ENCODE assay signal across 29 mouse cellular contexts in the genomic region with DNA sequence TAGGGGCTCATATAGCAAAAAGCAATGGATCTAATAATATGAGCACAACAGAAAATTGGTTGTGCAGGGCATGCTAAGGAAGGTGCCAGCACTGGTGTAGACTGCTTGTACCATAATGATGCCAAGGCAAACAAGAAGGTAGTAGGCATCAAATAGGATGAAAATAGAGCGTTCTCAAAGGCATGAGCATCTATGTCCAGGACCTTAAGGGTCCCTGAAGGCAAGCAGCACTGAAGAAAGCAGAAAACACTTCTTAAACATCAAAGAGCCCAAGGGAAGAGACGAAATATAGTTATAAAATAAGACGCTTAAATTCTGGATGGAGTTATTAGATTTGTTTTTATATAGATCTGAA.
"Had no signal": no experiment of that assay in that cellular context is flagged by ENCODE, and none has a peak within 500 bp of the region (broad histone marks: within the 10 kb centered on the region; RNA-seq: fewer than 3 reads in every experiment).

No protein-coding gene starts in this region.

- H3K9me3 ChIP-seq: embryonic facial prominence, embryonic 10.5 days; embryonic facial prominence, embryonic 12.5 days; embryonic facial prominence, embryonic 13.5 days; embryonic facial prominence, embryonic 15.5 days; forebrain, embryonic 10.5 days; forebrain, embryonic 12.5 days; forebrain, embryonic 13.5 days; forebrain, embryonic 15.5 days had no signal

- H3K4me2 ChIP-seq: embryonic facial prominence, embryonic 12.5 days; embryonic facial prominence, embryonic 13.5 days; embryonic facial prominence, embryonic 15.5 days; forebrain, embryonic 12.5 days; forebrain, embryonic 13.5 days; forebrain, embryonic 15.5 days had no signal

- H3K4me3 ChIP-seq: embryonic facial prominence, embryonic 10.5 days; embryonic facial prominence, embryonic 12.5 days; embryonic facial prominence, embryonic 13.5 days; embryonic facial prominence, embryonic 15.5 days; erythroblast, embryonic 14.5 days; forebrain, embryonic 10.5 days; forebrain, embryonic 12.5 days; forebrain, embryonic 13.5 days; forebrain, embryonic 15.5 days; gastrocnemius, adult 2 months had no signal

- H3K9ac ChIP-seq: embryonic facial prominence, embryonic 12.5 days; embryonic facial prominence, embryonic 13.5 days; embryonic facial prominence, embryonic 15.5 days; forebrain, embryonic 12.5 days; forebrain, embryonic 13.5 days; forebrain, embryonic 15.5 days; forebrain, postnatal 0 days had no signal

- H3K27me3 ChIP-seq: embryonic facial prominence, embryonic 12.5 days; embryonic facial prominence, embryonic 13.5 days; embryonic facial prominence, embryonic 15.5 days; forebrain, embryonic 12.5 days; forebrain, embryonic 13.5 days; forebrain, embryonic 15.5 days had no signal

- DNase-seq: cerebellum, adult 18-20 months; cerebellum, adult 2 months; cerebellum, adult 8-10 months; cerebellum, adult 9-10 months; cerebellum, adult 9-11 months; cerebellum, postnatal 10 days; cerebellum, postnatal 14 days; cerebellum, postnatal 25 days; cerebellum, postnatal 36 days; embryo, embryonic 11 days; forebrain, postnatal 0 days; gastrocnemius, adult 2 months; gastrocnemius, postnatal 10 days; gastrocnemius, postnatal 14 days; gastrocnemius, postnatal 25 days; gastrocnemius, postnatal 36 days; heart, adult 11 months; heart, adult 18-20 months had no signal

- H3K4me1 ChIP-seq: embryonic facial prominence, embryonic 10.5 days; embryonic facial prominence, embryonic 12.5 days; embryonic facial prominence, embryonic 13.5 days; embryonic facial prominence, embryonic 15.5 days; forebrain, embryonic 10.5 days; forebrain, embryonic 12.5 days; forebrain, embryonic 13.5 days; forebrain, embryonic 15.5 days had no signal

- ATAC-seq: forebrain, embryonic 13.5 days; forebrain, embryonic 14.5 days; forebrain, embryonic 15.5 days; forebrain, embryonic 16.5 days; forebrain, postnatal 0 days had no signal

- H3K27ac ChIP-seq: embryonic facial prominence, embryonic 10.5 days; embryonic facial prominence, embryonic 12.5 days; embryonic facial prominence, embryonic 13.5 days; embryonic facial prominence, embryonic 15.5 days; forebrain, embryonic 10.5 days; forebrain, embryonic 12.5 days; forebrain, embryonic 13.5 days; forebrain, embryonic 15.5 days; gastrocnemius, adult 2 months had no signal

- H3K36me3 ChIP-seq: embryonic facial prominence, embryonic 10.5 days; embryonic facial prominence, embryonic 12.5 days; embryonic facial prominence, embryonic 13.5 days; embryonic facial prominence, embryonic 15.5 days; forebrain, embryonic 10.5 days; forebrain, embryonic 12.5 days; forebrain, embryonic 15.5 days had no signal
